Mouse (Mus musculus): ENCODE results near the gene Gm42906. TPM values are rescaled to one million over a fixed set of nuclear protein-coding genes. Genes with fewer than 3 reads are reported as not detected.

The Gm42906 gene
- polyA plus RNA-seq, 1 experiment = not detected

- no peaks in the 10 kb centered on the region for H3K79me3 ChIP-seq (ENCODE audit: low read depth)
- H3ac ChIP-seq (ENCODE audit: control insufficient read depth, insufficient read length, low read depth) = peak within 1 kb of the TSS; percentile 57
- H3K27me3 ChIP-seq (ENCODE audit: control insufficient read depth, insufficient read depth, insufficient read length) = no peaks in the 10 kb centered on the region
- TF ChIP-seq MAX (IDR thresholded peaks at IDR 0.05) (no peak), MYOG (IDR thresholded peaks at IDR 0.05; ENCODE audit: control insufficient read depth, extremely low read depth, insufficient read length) (no peak), CTCF (IDR thresholded peaks at IDR 0.05; ENCODE audit: control insufficient read depth, insufficient read depth, insufficient read length) (no peak), USF1 (IDR thresholded peaks at IDR 0.05; ENCODE audit: low read depth) (no peak), CEBPB (IDR thresholded peaks at IDR 0.05; ENCODE audit: low read depth) (no peak), FOSL1 (IDR thresholded peaks at IDR 0.05; ENCODE audit: insufficient read depth, low read length, poor library complexity, severe bottlenecking) (no peak), MYOD1 (IDR thresholded peaks at IDR 0.05; ENCODE audit: control insufficient read depth, insufficient read length, low read depth) (no peak)
- H3K4me3 ChIP-seq (ENCODE audit: insufficient read depth, poor library complexity, severe bottlenecking) = peak within 1 kb of the TSS; percentile 39
- H3K79me2 ChIP-seq (ENCODE audit: control insufficient read depth, insufficient read depth) = no peaks in the 10 kb centered on the region
- no peaks in the 10 kb centered on the region for H3K36me3 ChIP-seq (ENCODE audit: control insufficient read depth, insufficient read depth)
Observed at GRCm38 (mm10) chr5:151233400-151234031, 194.4 kb downstream of the Gm42906 start, which contains the start of gene Stard13. TSS of gene Stard13 (minus strand) at chr5:151233836.

- Histone ChIP-seq H3K79me2 (ENCODE audit: control insufficient read depth, insufficient read depth) (no peaks in the 10 kb centered on the region), H3K79me3 (ENCODE audit: low read depth) (no peaks in the 10 kb centered on the region), H3K27me3 (ENCODE audit: control insufficient read depth, insufficient read depth, insufficient read length) (no peaks in the 10 kb centered on the region), H3K36me3 (ENCODE audit: control insufficient read depth, insufficient read depth) (no peaks in the 10 kb centered on the region), H3K4me3 (ENCODE audit: insufficient read depth, poor library complexity, severe bottlenecking) (peak overlapping the region; percentile 39), H3ac (ENCODE audit: control insufficient read depth, insufficient read length, low read depth) (no peak overlapping the region)
- TF ChIP-seq MAX (IDR thresholded peaks at IDR 0.05) = no peak
- TF ChIP-seq MYOG (IDR thresholded peaks at IDR 0.05; ENCODE audit: control insufficient read depth, extremely low read depth, insufficient read length) = no peak
- TF ChIP-seq CEBPB (IDR thresholded peaks at IDR 0.05; ENCODE audit: low read depth) = no peak
- TF ChIP-seq USF1 (IDR thresholded peaks at IDR 0.05; ENCODE audit: low read depth) = no peak
- no peak for TF ChIP-seq FOSL1 (IDR thresholded peaks at IDR 0.05; ENCODE audit: insufficient read depth, low read length, poor library complexity, severe bottlenecking)
Observed at GRCm38 (mm10) chr5:151232576-151233299, 195.2 kb downstream of the Gm42906 start.

- no peaks in the 10 kb centered on the region for H3K36me3 ChIP-seq (ENCODE audit: control insufficient read depth, insufficient read depth)
- H3K27me3 ChIP-seq (ENCODE audit: control insufficient read depth, insufficient read depth, insufficient read length) = no peaks in the 10 kb centered on the region
- H3K4me3 ChIP-seq (ENCODE audit: insufficient read depth, poor library complexity, severe bottlenecking) = no peak overlapping the region
- no peak overlapping the region for H3ac ChIP-seq (ENCODE audit: control insufficient read depth, insufficient read length, low read depth)
- no peak for TF ChIP-seq CTCF (IDR thresholded peaks at IDR 0.05; ENCODE audit: control insufficient read depth, insufficient read depth, insufficient read length)
- TF ChIP-seq MAX (IDR thresholded peaks at IDR 0.05) = no peak
- TF ChIP-seq MYOD1 (IDR thresholded peaks at IDR 0.05; ENCODE audit: control insufficient read depth, insufficient read length, low read depth) = no peak
- TF ChIP-seq FOSL1 (IDR thresholded peaks at IDR 0.05; ENCODE audit: insufficient read depth, low read length, poor library complexity, severe bottlenecking) = no peak
- no peak for TF ChIP-seq MYOG (IDR thresholded peaks at IDR 0.05; ENCODE audit: control insufficient read depth, extremely low read depth, insufficient read length)
- no peak for TF ChIP-seq CEBPB (IDR thresholded peaks at IDR 0.05; ENCODE audit: low read depth)
- TF ChIP-seq USF1 (IDR thresholded peaks at IDR 0.05; ENCODE audit: low read depth) = no peak
- H3K79me3 ChIP-seq (ENCODE audit: low read depth) = no peaks in the 10 kb centered on the region
- H3K79me2 ChIP-seq (ENCODE audit: control insufficient read depth, insufficient read depth) = no peaks in the 10 kb centered on the region
Observed at GRCm38 (mm10) chr5:151231861-151232260, 196.1 kb downstream of the Gm42906 start.

- Histone ChIP-seq H3K36me3 (ENCODE audit: control insufficient read depth, insufficient read depth) (no peaks in the 10 kb centered on the region), H3K27me3 (ENCODE audit: control insufficient read depth, insufficient read depth, insufficient read length) (no peaks in the 10 kb centered on the region), H3K4me3 (ENCODE audit: insufficient read depth, poor library complexity, severe bottlenecking) (no peak overlapping the region), H3K79me2 (ENCODE audit: control insufficient read depth, insufficient read depth) (no peaks in the 10 kb centered on the region), H3ac (ENCODE audit: control insufficient read depth, insufficient read length, low read depth) (no peak overlapping the region), H3K79me3 (ENCODE audit: low read depth) (no peaks in the 10 kb centered on the region)
- TF ChIP-seq USF1 (IDR thresholded peaks at IDR 0.05; ENCODE audit: low read depth) (no peak), MYOD1 (IDR thresholded peaks at IDR 0.05; ENCODE audit: control insufficient read depth, insufficient read length, low read depth) (no peak), FOSL1 (IDR thresholded peaks at IDR 0.05; ENCODE audit: insufficient read depth, low read length, poor library complexity, severe bottlenecking) (no peak), CTCF (IDR thresholded peaks at IDR 0.05; ENCODE audit: control insufficient read depth, insufficient read depth, insufficient read length) (no peak), MYOG (IDR thresholded peaks at IDR 0.05; ENCODE audit: control insufficient read depth, extremely low read depth, insufficient read length) (no peak), CEBPB (IDR thresholded peaks at IDR 0.05; ENCODE audit: low read depth) (no peak), MAX (IDR thresholded peaks at IDR 0.05) (no peak)
Observed at GRCm38 (mm10) chr5:151231411-151231810, 196.6 kb downstream of the Gm42906 start.

- Histone ChIP-seq H3K79me3 (ENCODE audit: low read depth) (no peaks in the 10 kb centered on the region), H3K79me2 (ENCODE audit: control insufficient read depth, insufficient read depth) (no peaks in the 10 kb centered on the region), H3ac (ENCODE audit: control insufficient read depth, insufficient read length, low read depth) (no peak overlapping the region), H3K36me3 (ENCODE audit: control insufficient read depth, insufficient read depth) (no peaks in the 10 kb centered on the region), H3K4me3 (ENCODE audit: insufficient read depth, poor library complexity, severe bottlenecking) (no peak overlapping the region), H3K27me3 (ENCODE audit: control insufficient read depth, insufficient read depth, insufficient read length) (no peaks in the 10 kb centered on the region)
- TF ChIP-seq MYOG (IDR thresholded peaks at IDR 0.05; ENCODE audit: control insufficient read depth, extremely low read depth, insufficient read length) (no peak), FOSL1 (IDR thresholded peaks at IDR 0.05; ENCODE audit: insufficient read depth, low read length, poor library complexity, severe bottlenecking) (no peak), USF1 (IDR thresholded peaks at IDR 0.05; ENCODE audit: low read depth) (no peak), CEBPB (IDR thresholded peaks at IDR 0.05; ENCODE audit: low read depth) (no peak), MYOD1 (IDR thresholded peaks at IDR 0.05; ENCODE audit: control insufficient read depth, insufficient read length, low read depth) (no peak), CTCF (IDR thresholded peaks at IDR 0.05; ENCODE audit: control insufficient read depth, insufficient read depth, insufficient read length) (no peak), MAX (IDR thresholded peaks at IDR 0.05) (no peak)
Observed at GRCm38 (mm10) chr5:151230427-151230826, 197.5 kb downstream of the Gm42906 start.

Measured in C2C12 (cell line).